Mouse (Mus musculus) neural tube, embryonic 12.5 days (tissue): ENCODE data around the gene Mrpl24. TPM values are rescaled to one million over a fixed set of nuclear protein-coding genes. Genes with fewer than 3 reads are reported as not detected.

ENCODE experiments used
- ATAC-seq: fragments of 200-750 bp; cut with Nextera tagmentation; 2 replicates; pipeline ENCODE4 v1.8.0; 2017; ENCODE audit warnings: low read depth, mild to moderate bottlenecking, moderate TSS enrichment, moderate library complexity; ENCODE audit not compliant: low FRiP score
- H3K27ac ChIP-seq: fragments of 300-500 bp; sonication (generic); 2 replicates; pipeline ENCODE4 v1.5.1; 2016
- H3K27me3 ChIP-seq: fragments of 300-500 bp; sonication (generic); replicated peaks from 2 replicates; pipeline ENCODE4 v1.6.1; 2016; ENCODE audit warnings: mild to moderate bottlenecking
- H3K36me3 ChIP-seq: fragments of 300-500 bp; sonication (generic); 2 replicates; pipeline ENCODE4 v1.6.1; 2016; ENCODE audit warnings: mild to moderate bottlenecking
- H3K4me1 ChIP-seq: fragments of 300-500 bp; sonication (generic); 2 replicates; pipeline ENCODE4 v1.6.1; 2016
- H3K4me2 ChIP-seq: fragments of 300-500 bp; sonication (generic); replicated peaks from 2 replicates; pipeline ENCODE4 v1.6.1; 2016; ENCODE audit warnings: mild to moderate bottlenecking
- H3K4me3 ChIP-seq: fragments of 300-500 bp; sonication (generic); 2 replicates; pipeline ENCODE4 v1.5.1; 2016
- H3K9ac ChIP-seq: fragments of 300-500 bp; sonication (generic); 2 replicates; pipeline ENCODE4 v1.6.1; 2016; ENCODE audit warnings: mild to moderate bottlenecking
- H3K9me3 ChIP-seq: fragments of 300-500 bp; sonication (generic); 2 replicates; pipeline ENCODE4 v1.6.1; 2016; ENCODE audit warnings: mild to moderate bottlenecking
- WGBS: fragments of 180-500 bp; shearing (Covaris S2); methylation state at CpG from one replicate; pipeline ENCODE4 v1.1.7; 2016; 5-methylcytosine and 5-hydroxymethylcytosine counted together
- polyA plus RNA-seq: library from polyadenylated mRNA; unstranded; fragments of >200 nt; fragmentation: Nextera tagmentation; extraction: Ambion mirVana; gene quantifications from 2 replicates; pipeline ENCODE4 v1.2.1, GENCODE M21; 2016

The Mrpl24 gene
- polyA plus RNA-seq, 1 experiment from 2014 or later: 81.7 TPM

- Histone ChIP-seq H3K27ac (no peak overlapping the region), H3K9ac (no peak overlapping the region), H3K4me2 (no peak overlapping the region), H3K36me3 (peaks cover 40% of the 10 kb centered on the region), H3K27me3 (no peaks in the 10 kb centered on the region), H3K4me3 (no peak overlapping the region), H3K9me3 (no peaks in the 10 kb centered on the region), H3K4me1 (peaks cover 6% of the 10 kb centered on the region; the same call in 1 of the 2 replicates)
- WGBS: 93% methylated on average over 1 of the region's 1 CpGs
- ATAC-seq: no peak
These were observed 2.3 kb upstream of the Mrpl24 start for GRCm38 (mm10) chr3:87916990-87917389.

GRCm38 (mm10) chr3:87918551-87918950 lies 755 bp upstream of the Mrpl24 start:
- H3K4me3 ChIP-seq: no peak overlapping the region
- no peak overlapping the region for H3K27ac ChIP-seq
- H3K4me1 ChIP-seq: peaks cover 6% of the 10 kb centered on the region; the same call in 1 of the 2 replicates
- H3K9me3 ChIP-seq: no peaks in the 10 kb centered on the region
- ATAC-seq: no peak
- no peaks in the 10 kb centered on the region for H3K27me3 ChIP-seq
- WGBS: 96% methylated on average over 1 of the region's 1 CpGs
- peaks cover 51% of the 10 kb centered on the region for H3K36me3 ChIP-seq
- H3K4me2 ChIP-seq: peak overlapping the region; percentile 88; the same call in 1 of the 2 replicates
- H3K9ac ChIP-seq: no peak overlapping the region

- Histone ChIP-seq H3K36me3 (peaks cover 51% of the 10 kb centered on the region), H3K4me1 (peaks cover 6% of the 10 kb centered on the region; the same call in 1 of the 2 replicates), H3K9ac (0 out of 2 replicates have a peak overlapping the region, but pooled peaks have one; percentile 64), H3K27ac (no peak overlapping the region), H3K4me2 (peak overlapping the region; percentile 88), H3K4me3 (peak overlapping the region; percentile 66), H3K27me3 (no peaks in the 10 kb centered on the region), H3K9me3 (no peaks in the 10 kb centered on the region)
- ATAC-seq: no peak
- 69% methylated on average over 9 of the region's 9 CpGs for WGBS
These were observed 1.1 kb downstream of the Mrpl24 start for GRCm38 (mm10) chr3:87920270-87920943.

GRCm38 (mm10) chr3:87924996-87925395 lies 5.7 kb downstream of the Mrpl24 start:
- Histone ChIP-seq H3K36me3 (peaks cover 60% of the 10 kb centered on the region), H3K9ac (no peak overlapping the region), H3K27ac (no peak overlapping the region), H3K4me3 (no peak overlapping the region), H3K4me2 (no peak overlapping the region), H3K4me1 (peaks cover 11% of the 10 kb centered on the region), H3K9me3 (no peaks in the 10 kb centered on the region), H3K27me3 (no peaks in the 10 kb centered on the region)
- 93% methylated on average over 7 of the region's 7 CpGs for WGBS
- ATAC-seq: no peak

GRCm38 (mm10) chr3:87927452-87927851 lies 8.1 kb downstream of the Mrpl24 start:
- ATAC-seq: no peak
- Histone ChIP-seq H3K27ac (no peak overlapping the region), H3K9ac (no peak overlapping the region), H3K4me3 (no peak overlapping the region), H3K27me3 (no peaks in the 10 kb centered on the region), H3K9me3 (no peaks in the 10 kb centered on the region), H3K4me2 (no peak overlapping the region), H3K36me3 (peaks cover 63% of the 10 kb centered on the region), H3K4me1 (peaks cover 26% of the 10 kb centered on the region)
- WGBS: 93% methylated on average over 5 of the region's 5 CpGs

GRCm38 (mm10) chr3:87929341-87930077 lies 10.2 kb downstream of the Mrpl24 start:
- Histone ChIP-seq H3K4me1 (peaks cover 26% of the 10 kb centered on the region), H3K4me2 (peak overlapping the region; percentile 78), H3K4me3 (peak overlapping the region; percentile 98), H3K27ac (0 out of 2 replicates have a peak overlapping the region, but pooled peaks have one; percentile 81), H3K9me3 (no peaks in the 10 kb centered on the region), H3K36me3 (peaks cover 57% of the 10 kb centered on the region), H3K27me3 (no peaks in the 10 kb centered on the region), H3K9ac (peak overlapping the region; percentile 87)
- peak; percentile 63 for ATAC-seq
- 7% methylated on average over 26 of the region's 26 CpGs for WGBS

GRCm38 (mm10) chr3:87930078-87930795 lies 10.9 kb downstream of the Mrpl24 start, which contains the start of the genes Isg20l2 and Rrnad1:
TSS of gene Isg20l2 (plus strand) at chr3:87930314.
TSS of gene Rrnad1 (minus strand) at chr3:87930717.
- Histone ChIP-seq H3K27me3 (no peaks in the 10 kb centered on the region), H3K27ac (peak within 1 kb of the TSS; percentile 81), H3K4me1 (peaks cover 26% of the 10 kb centered on the region), H3K9ac (peak within 1 kb of the TSS; percentile 87), H3K36me3 (peaks cover 54% of the 10 kb centered on the region), H3K9me3 (no peaks in the 10 kb centered on the region), H3K4me3 (peak within 1 kb of the TSS; percentile 98), H3K4me2 (peak within 1 kb of the TSS; percentile 78)
- under 1% methylated on average over 58 of the region's 78 CpGs for WGBS
- peak; percentile 97 for ATAC-seq

GRCm38 (mm10) chr3:87934026-87934425 lies 14.7 kb downstream of the Mrpl24 start:
- ATAC-seq: no peak
- Histone ChIP-seq H3K9me3 (no peaks in the 10 kb centered on the region), H3K27ac (no peak overlapping the region), H3K4me2 (no peak overlapping the region), H3K4me1 (peaks cover 30% of the 10 kb centered on the region), H3K4me3 (no peak overlapping the region), H3K36me3 (peaks cover 55% of the 10 kb centered on the region), H3K27me3 (no peaks in the 10 kb centered on the region), H3K9ac (no peak overlapping the region)
- 86% methylated on average over 5 of the region's 5 CpGs for WGBS

- no peak for ATAC-seq
- peaks cover 60% of the 10 kb centered on the region for H3K36me3 ChIP-seq
- no peak overlapping the region for H3K9ac ChIP-seq
- H3K4me3 ChIP-seq: no peak overlapping the region
- 82% methylated on average over 4 of the region's 4 CpGs for WGBS
- peaks cover 25% of the 10 kb centered on the region for H3K4me1 ChIP-seq
- H3K27me3 ChIP-seq: no peaks in the 10 kb centered on the region
- no peaks in the 10 kb centered on the region for H3K9me3 ChIP-seq
- H3K4me2 ChIP-seq: no peak overlapping the region
- H3K27ac ChIP-seq: no peak overlapping the region
These were observed 15.2 kb downstream of the Mrpl24 start for GRCm38 (mm10) chr3:87934501-87934900.

- Histone ChIP-seq H3K9ac (no peak overlapping the region), H3K27me3 (no peaks in the 10 kb centered on the region), H3K9me3 (no peaks in the 10 kb centered on the region), H3K4me1 (peaks cover 24% of the 10 kb centered on the region), H3K4me3 (no peak overlapping the region), H3K27ac (no peak overlapping the region), H3K36me3 (peaks cover 67% of the 10 kb centered on the region), H3K4me2 (no peak overlapping the region)
- 76% methylated on average over 4 of the region's 4 CpGs for WGBS
- no peak for ATAC-seq
These were observed 15.9 kb downstream of the Mrpl24 start for GRCm38 (mm10) chr3:87935201-87935600.

GRCm38 (mm10) chr3:87935776-87936175 lies 16.5 kb downstream of the Mrpl24 start:
- Histone ChIP-seq H3K4me2 (no peak overlapping the region), H3K4me1 (peaks cover 23% of the 10 kb centered on the region), H3K27ac (no peak overlapping the region), H3K36me3 (peaks cover 70% of the 10 kb centered on the region), H3K4me3 (no peak overlapping the region), H3K9me3 (no peaks in the 10 kb centered on the region), H3K9ac (no peak overlapping the region), H3K27me3 (no peaks in the 10 kb centered on the region)
- ATAC-seq: no peak
- 99% methylated on average over 2 of the region's 2 CpGs for WGBS

GRCm38 (mm10) chr3:87940611-87941010 lies 21.3 kb downstream of the Mrpl24 start:
- H3K4me1 ChIP-seq: peaks cover 21% of the 10 kb centered on the region
- H3K4me3 ChIP-seq: no peak overlapping the region
- H3K27me3 ChIP-seq: no peaks in the 10 kb centered on the region
- no peak overlapping the region for H3K27ac ChIP-seq
- no peak overlapping the region for H3K4me2 ChIP-seq
- whole genome bisulfite sequencing: 60% methylated on average over 5 of the region's 5 CpGs
- H3K9me3 ChIP-seq: no peaks in the 10 kb centered on the region
- peaks cover 60% of the 10 kb centered on the region for H3K36me3 ChIP-seq
- H3K9ac ChIP-seq: no peak overlapping the region
- ATAC-seq: no peak
